Mouse (Mus musculus) MEL (cell line): ENCODE data around the gene Cdh23.

Source experiments
- CHD1 ChIP-seq: IDR thresholded peaks from 2 replicates; pipeline ENCODE4 v1.6.1; 2012; ENCODE audit warnings: low read depth, mild to moderate bottlenecking, inconsistent platforms, low read length, improper control_type of control experiment
- CTCF ChIP-seq, 3 experiments: IDR thresholded peaks in 2 of 3; conservative IDR thresholded peaks in 1 of 3; 2 replicates each; pipeline ENCODE4 v1.5.1; 2011 to 2012; ENCODE audit warnings: low read length in 3 of 3, low read depth in 2 of 3, mild to moderate bottlenecking in 2 of 3, improper control_type of control experiment in 1 of 3, inconsistent platforms in 1 of 3, mixed read lengths in 1 of 3, moderate library complexity in 1 of 3; ENCODE audit not compliant: control insufficient read depth in 1 of 3, insufficient read depth in 1 of 3, poor library complexity in 1 of 3, severe bottlenecking in 1 of 3
- E2F4 ChIP-seq: IDR thresholded peaks from 2 replicates; pipeline ENCODE4 v1.6.1; 2011; ENCODE audit warnings: low read depth, low read length, improper control_type of control experiment, borderline replicate concordance
- EP300 ChIP-seq, 2 experiments: IDR thresholded peaks; 2 replicates each; pipeline ENCODE4 v1.6.1; 2011; ENCODE audit warnings: improper control_type of control experiment in 2 of 2, low read length in 2 of 2, low read depth in 1 of 2, mild to moderate bottlenecking in 1 of 2
- MAX ChIP-seq: IDR thresholded peaks from 2 replicates; pipeline ENCODE4 v1.6.1; 2011; ENCODE audit warnings: low read length, improper control_type of control experiment
- MEF2A ChIP-seq: IDR thresholded peaks from 2 replicates; pipeline ENCODE4 v1.6.1; 2014; ENCODE audit warnings: low read depth, mild to moderate bottlenecking, inconsistent platforms, low read length, improper control_type of control experiment; ENCODE audit not compliant: poor library complexity, insufficient replicate concordance, severe bottlenecking; ENCODE audit errors: extremely low read depth
- MYC ChIP-seq: IDR thresholded peaks from 2 replicates; pipeline ENCODE4 v1.6.1; 2011; ENCODE audit warnings: low read depth, mild to moderate bottlenecking, low read length, improper control_type of control experiment, moderate library complexity
- NRF1 ChIP-seq: IDR thresholded peaks from 2 replicates; pipeline ENCODE4 v1.6.1; 2014; ENCODE audit warnings: low read depth, mild to moderate bottlenecking, inconsistent platforms, low read length, improper control_type of control experiment, moderate library complexity; ENCODE audit not compliant: poor library complexity, insufficient read depth, severe bottlenecking
- POLR2A ChIP-seq, 2 experiments: IDR thresholded peaks; 2 replicates each; pipeline ENCODE4 v1.6.1; 2011 to 2012; ENCODE audit warnings: low read length in 2 of 2, mild to moderate bottlenecking in 2 of 2, control low read depth in 1 of 2, improper control_type of control experiment in 1 of 2, low read depth in 1 of 2, moderate library complexity in 1 of 2; ENCODE audit not compliant: control insufficient read depth in 1 of 2, insufficient read depth in 1 of 2, poor library complexity in 1 of 2
- POLR2AphosphoS2 ChIP-seq: IDR thresholded peaks from 2 replicates; pipeline ENCODE4 v1.6.1; 2011; ENCODE audit warnings: low read length, improper control_type of control experiment
- RAD21 ChIP-seq: IDR thresholded peaks from 2 replicates; pipeline ENCODE4 v1.6.1; 2011; ENCODE audit warnings: mild to moderate bottlenecking, low read depth, low read length, improper control_type of control experiment
- TAL1 ChIP-seq: IDR thresholded peaks from 2 replicates; pipeline ENCODE4 v1.6.1; 2012; ENCODE audit warnings: mild to moderate bottlenecking, inconsistent platforms, low read length, moderate library complexity, mixed read lengths
- TCF12 ChIP-seq: IDR thresholded peaks from 2 replicates; pipeline ENCODE4 v1.6.1; 2014; ENCODE audit warnings: low read depth, mild to moderate bottlenecking, inconsistent platforms, low read length, improper control_type of control experiment, moderate library complexity
- ZKSCAN1 ChIP-seq: IDR thresholded peaks from 2 replicates; pipeline ENCODE4 v1.6.1; 2012; ENCODE audit warnings: low read depth, mild to moderate bottlenecking, inconsistent platforms, low read length, improper control_type of control experiment, moderate library complexity

GRCm38 (mm10) chr10:60295356-60295755 is 400.9 kb downstream of the Cdh23 start:
- no peak for TF ChIP-seq MEF2A
- TF ChIP-seq NRF1: no peak
- TF ChIP-seq EP300 (IDR thresholded peaks at IDR 0.05; ENCODE audit: low read depth in 1 of 2, low read length in 2 of 2): no peak
- no peak for TF ChIP-seq CTCF (IDR thresholded peaks at IDR 0.05 in 2 of 3, conservative IDR thresholded peaks at IDR 0.05 in 1 of 3; ENCODE audit: control insufficient read depth in 1 of 3, insufficient read depth in 1 of 3, low read depth in 2 of 3, low read length in 3 of 3, poor library complexity in 1 of 3, severe bottlenecking in 1 of 3)
- no peak for TF ChIP-seq MAX
- TF ChIP-seq POLR2AphosphoS2: no peak
- TF ChIP-seq TCF12: no peak
- TF ChIP-seq ZKSCAN1: no peak
- no peak for TF ChIP-seq POLR2A (IDR thresholded peaks at IDR 0.05; ENCODE audit: control insufficient read depth in 1 of 2, insufficient read depth in 1 of 2, low read depth in 1 of 2, low read length in 2 of 2, poor library complexity in 1 of 2)
- no peak for TF ChIP-seq RAD21
- TF ChIP-seq MYC: no peak
- TF ChIP-seq E2F4: no peak
- no peak for TF ChIP-seq CHD1
- no peak for TF ChIP-seq TAL1
